Mouse (Mus musculus): ENCODE measurements around the gene Pde7b. TPM values are rescaled to one million over a fixed set of nuclear protein-coding genes. Genes with fewer than 3 reads are reported as not detected.

Pde7b gene
- total RNA-seq, 2 experiments from 2014 or later = 32.5 to 41.0 TPM

- intact Hi-C loops (cut with DNase I) = no loop called here
- Histone ChIP-seq H3K27ac (no peak overlapping the region), H3K4me3 (no peak overlapping the region)
- no peak for TF ChIP-seq CTCF (IDR thresholded peaks at IDR 0.05)
- DNase-seq = no peak
Measured at GRCm38 (mm10) chr10:20695637-20696036, 29.2 kb downstream of the Pde7b start.

GRCm38 (mm10) chr10:20690002-20690401, 34.9 kb downstream of the Pde7b start:
- intact Hi-C loops (cut with DNase I) = no loop called here
- no peak for DNase-seq

DNA sequence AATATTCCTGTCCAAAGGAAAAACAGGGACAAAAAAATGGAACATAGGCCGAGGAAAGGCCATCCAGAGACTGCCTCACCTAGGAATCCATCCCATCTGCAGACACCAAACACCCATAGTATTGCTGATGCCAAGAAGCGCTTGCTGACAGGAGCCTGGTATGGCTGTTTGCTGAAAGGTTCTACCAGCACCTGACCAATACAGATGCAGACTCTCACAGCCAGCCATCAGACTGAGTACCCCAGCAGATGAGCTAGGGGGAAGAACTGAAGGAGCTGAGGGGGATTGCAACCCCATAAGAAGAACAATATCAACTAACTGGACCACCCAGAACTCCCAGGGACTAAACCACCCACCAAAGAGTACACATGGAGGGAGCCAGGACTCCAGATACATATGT, 40.7 kb downstream of the Pde7b start:
- no peak for DNase-seq
- Histone ChIP-seq H3K4me3 (no peak overlapping the region), H3K27ac (no peak overlapping the region)
- TF ChIP-seq CTCF (IDR thresholded peaks at IDR 0.05) = no peak
- intact Hi-C loops (cut with DNase I) = no loop called here

More at GRCm38 (mm10) chr10:20690002-20690401, 34.9 kb downstream of the Pde7b start:
- H3K27ac ChIP-seq = no peak overlapping the region
- H3K4me3 ChIP-seq = no peak overlapping the region
- TF ChIP-seq CTCF (IDR thresholded peaks at IDR 0.05) = no peak

- intact Hi-C loops (cut with DNase I) = no loop called here
- H3K4me3 ChIP-seq = no peak overlapping the region
- no peak overlapping the region for H3K27ac ChIP-seq
- DNase-seq = no peak
- TF ChIP-seq CTCF (IDR thresholded peaks at IDR 0.05) = no peak
Measured at GRCm38 (mm10) chr10:20680986-20681385, 43.9 kb downstream of the Pde7b start.

GRCm38 (mm10) chr10:20675321-20675720, 49.6 kb downstream of the Pde7b start:
- H3K4me3 ChIP-seq = no peak overlapping the region

GRCm38 (mm10) chr10:20673798-20674197, 51.1 kb downstream of the Pde7b start:
- no peak for TF ChIP-seq CTCF (IDR thresholded peaks at IDR 0.05)

More at GRCm38 (mm10) chr10:20675321-20675720, 49.6 kb downstream of the Pde7b start:
- intact Hi-C loops (cut with DNase I) = no loop called here
- peak overlapping the region; percentile 38 for H3K27ac ChIP-seq
- DNase-seq = peak; percentile 52
- TF ChIP-seq CTCF (IDR thresholded peaks at IDR 0.05) = no peak

DNA sequence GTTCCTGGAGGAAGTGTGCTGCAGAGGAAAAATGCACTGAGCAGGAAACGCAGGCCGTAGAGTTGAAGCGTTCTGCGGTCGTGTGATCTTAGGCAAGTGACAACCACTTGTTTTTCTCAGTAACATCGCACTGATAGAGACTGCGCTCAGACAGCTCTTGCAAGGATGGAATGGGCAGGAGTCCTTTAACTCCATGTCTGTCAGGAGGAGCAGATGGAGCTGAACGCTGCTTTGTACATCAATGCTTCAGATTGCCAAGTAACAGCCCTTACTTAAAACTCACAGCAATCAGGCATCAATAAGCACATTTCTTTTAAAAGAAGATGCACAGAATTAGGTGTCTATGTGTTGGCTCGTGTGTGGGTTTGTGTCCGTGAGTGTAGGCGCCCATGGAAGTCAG, 52.3 kb downstream of the Pde7b start:
- no peak for DNase-seq
- Histone ChIP-seq H3K4me3 (no peak overlapping the region), H3K27ac (peak overlapping the region; percentile 73)
- TF ChIP-seq CTCF (IDR thresholded peaks at IDR 0.05) = no peak
- intact Hi-C loops (cut with DNase I) = no loop called here

More at GRCm38 (mm10) chr10:20673798-20674197, 51.1 kb downstream of the Pde7b start:
- Histone ChIP-seq H3K27ac (peak overlapping the region; percentile 73), H3K4me3 (peak overlapping the region; percentile 34)
- intact Hi-C loops (cut with DNase I) = no loop called here
- DNase-seq = peak; percentile 59

DNA sequence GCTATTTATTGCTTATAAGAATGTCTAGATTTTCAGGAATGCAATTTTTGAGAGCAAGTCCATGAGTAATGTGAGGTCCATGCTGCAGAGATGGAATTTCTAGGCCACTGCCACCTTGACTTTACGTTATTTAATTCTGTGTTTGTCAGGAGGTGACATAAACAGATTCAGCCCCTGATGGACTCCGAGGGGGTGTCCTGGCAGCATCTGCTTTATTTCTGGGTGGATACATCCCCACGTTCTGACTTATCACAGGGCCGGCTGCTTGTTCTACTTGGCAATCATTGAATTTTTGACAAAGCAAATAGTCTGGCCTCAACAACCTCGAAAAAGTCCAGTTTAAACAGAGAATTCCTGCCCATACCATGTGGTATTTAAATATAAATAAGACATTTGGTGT, 53.3 kb downstream of the Pde7b start:
- no peak for TF ChIP-seq CTCF (IDR thresholded peaks at IDR 0.05)
- intact Hi-C loops (cut with DNase I) = no loop called here
- H3K27ac ChIP-seq = no peak overlapping the region
- no peak overlapping the region for H3K4me3 ChIP-seq
- no peak for DNase-seq

- DNase-seq = no peak
- Histone ChIP-seq H3K27ac (no peak overlapping the region), H3K4me3 (no peak overlapping the region)
- intact Hi-C loops (cut with DNase I) = no loop called here
- no peak; the same call in 1 of the 2 replicates for TF ChIP-seq CTCF (IDR thresholded peaks at IDR 0.05)
Measured at GRCm38 (mm10) chr10:20670541-20670940, 54.3 kb downstream of the Pde7b start.

GRCm38 (mm10) chr10:20669467-20669866, 55.4 kb downstream of the Pde7b start:
- DNase-seq = no peak
- H3K27ac ChIP-seq = no peak overlapping the region
- intact Hi-C loops (cut with DNase I) = no loop called here
- H3K4me3 ChIP-seq = no peak overlapping the region
- no peak for TF ChIP-seq CTCF (IDR thresholded peaks at IDR 0.05)

DNA sequence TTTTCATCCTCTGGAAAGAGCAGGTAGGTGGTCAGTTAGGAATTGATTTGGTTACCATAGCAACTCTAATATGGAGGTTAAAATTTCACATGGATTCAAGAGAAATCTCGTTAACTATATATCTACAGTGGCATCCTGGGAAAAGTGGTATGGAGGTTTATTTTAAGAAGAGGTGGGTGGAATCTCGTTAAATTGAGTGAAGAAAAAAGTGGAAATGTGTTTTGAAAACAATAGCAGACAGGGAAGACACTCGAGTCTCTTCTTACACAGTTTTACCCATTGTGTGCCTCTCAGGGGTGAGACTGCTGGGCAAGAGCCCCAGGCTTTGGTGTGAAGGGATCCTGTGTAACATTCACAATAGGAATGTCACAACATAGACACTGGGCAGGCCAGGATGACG, 56.3 kb downstream of the Pde7b start:
- no peak overlapping the region for H3K4me3 ChIP-seq
- TF ChIP-seq CTCF (IDR thresholded peaks at IDR 0.05) = no peak
- no peak overlapping the region for H3K27ac ChIP-seq
- DNase-seq = no peak
- intact Hi-C loops (cut with DNase I) = no loop called here

DNA sequence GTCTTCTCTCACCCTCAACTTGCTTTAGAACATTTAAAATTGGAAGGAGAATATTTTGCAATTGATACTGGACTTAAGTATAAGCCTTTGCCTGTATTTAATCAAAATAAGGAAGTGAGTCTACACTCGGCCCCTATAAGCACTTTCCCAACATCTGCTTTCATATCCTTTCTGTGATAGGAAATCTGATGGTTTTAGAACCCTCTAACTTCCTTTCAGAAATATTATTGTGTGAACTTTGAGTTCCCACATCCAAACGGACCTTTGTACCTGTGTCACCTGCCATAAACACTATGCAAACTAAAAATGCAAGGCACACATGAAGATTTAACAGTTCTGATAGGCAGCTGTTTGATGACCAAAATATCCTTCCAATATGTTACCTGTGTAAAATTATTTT, 58.2 kb downstream of the Pde7b start:
- no peak for TF ChIP-seq CTCF (IDR thresholded peaks at IDR 0.05)
- intact Hi-C loops (cut with DNase I) = no loop called here
- DNase-seq = no peak
- H3K4me3 ChIP-seq = no peak overlapping the region
- H3K27ac ChIP-seq = no peak overlapping the region

DNA sequence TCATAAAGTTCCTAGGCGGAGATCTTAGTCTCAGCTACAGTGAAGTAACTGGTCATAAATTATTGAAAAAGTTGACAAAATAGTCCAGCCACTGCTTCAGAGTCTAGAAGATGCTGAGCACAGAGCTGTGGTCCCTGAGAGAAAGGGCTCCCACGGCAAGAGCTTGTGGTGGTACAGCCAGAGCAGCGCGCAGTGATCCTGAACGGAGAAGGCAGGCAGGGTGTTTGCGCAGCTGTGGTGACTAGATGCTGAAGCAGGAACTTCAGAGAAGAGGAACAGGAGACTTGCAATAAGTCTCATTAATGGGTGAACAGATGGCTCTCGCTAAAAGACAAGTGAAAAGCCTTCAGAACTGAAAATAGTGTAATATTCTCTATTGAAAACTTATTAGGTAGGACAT, 61.9 kb downstream of the Pde7b start:
- TF ChIP-seq CTCF (IDR thresholded peaks at IDR 0.05) = no peak
- Histone ChIP-seq H3K27ac (no peak overlapping the region), H3K4me3 (no peak overlapping the region)
- intact Hi-C loops (cut with DNase I) = no loop called here
- no peak for DNase-seq

GRCm38 (mm10) chr10:20661684-20662083, 63.2 kb downstream of the Pde7b start:
- Histone ChIP-seq H3K4me3 (no peak overlapping the region), H3K27ac (no peak overlapping the region; the same call in 1 of the 2 replicates)
- intact Hi-C loops (cut with DNase I) = no loop called here
- no peak for TF ChIP-seq CTCF (IDR thresholded peaks at IDR 0.05)
- no peak for DNase-seq

All from gastrocnemius, adult 2 months (tissue).